Mouse (Mus musculus): ENCODE results near the gene Ikzf1.

- TF ChIP-seq CTCF (IDR thresholded peaks at IDR 0.05; ENCODE audit: control insufficient read depth, insufficient read depth, insufficient read length) (no peak), MYOG (IDR thresholded peaks at IDR 0.05; ENCODE audit: control insufficient read depth, extremely low read depth, insufficient read length) (no peak)
These were observed 50.4 kb downstream of the Ikzf1 start for GRCm38 (mm10) chr11:11735155-11735554.

Data from C2C12 (cell line).